Mouse (Mus musculus) small intestine, adult 2 months (tissue): ENCODE data around the gene Trim8.

Experiments
- CTCF ChIP-seq: fragments of 200-500 bp; IDR thresholded peaks from 2 replicates; pipeline ENCODE4 v1.5.1; 2012; ENCODE audit warnings: low read depth, mild to moderate bottlenecking, control low read depth, inconsistent platforms, low read length, moderate library complexity, mixed read lengths; ENCODE audit not compliant: insufficient replicate concordance, insufficient read length; ENCODE audit errors: extremely low read depth
- POLR2A ChIP-seq: fragments of 200-500 bp; IDR thresholded peaks from 2 replicates; pipeline ENCODE4 v1.6.1; 2012; ENCODE audit warnings: low read depth, mild to moderate bottlenecking, control low read depth, inconsistent platforms, low read length, moderate library complexity

- TF ChIP-seq CTCF (no peak), POLR2A (no peak)
Observed at GRCm38 (mm10) chr19:46515287-46515821, 13.9 kb downstream of the Trim8 start.
